Mouse (Mus musculus) liver, postnatal 0 days (tissue): ENCODE measurements around the gene Kif14.

Source experiments
- CTCF ChIP-seq: sonication (generic); IDR thresholded peaks from 2 replicates; pipeline ENCODE4 v1.5.1; 2016; ENCODE audit warnings: antibody characterized with exemption, low read depth
- EP300 ChIP-seq: IDR thresholded peaks from 2 replicates; pipeline ENCODE4 v1.6.1; 2016; ENCODE audit warnings: antibody characterized with exemption, low read depth, mild to moderate bottlenecking

- no peak for TF ChIP-seq CTCF
- no peak for TF ChIP-seq EP300
These were observed 113.2 kb downstream of the Kif14 start for GRCm38 (mm10) chr1:136579360-136579759.
